Mouse (Mus musculus) 416B (cell line): Measurements from ENCODE around the gene Metap1d.
A peak's percentile ranks its signal among the peaks of the same experiment; 100 is the strongest.

Source experiments
- DNase-seq: peaks from one replicate; pipeline ENCODE4 v3.0.0; 2011; ENCODE audit warnings: low read depth

Metap1d gene

DNA sequence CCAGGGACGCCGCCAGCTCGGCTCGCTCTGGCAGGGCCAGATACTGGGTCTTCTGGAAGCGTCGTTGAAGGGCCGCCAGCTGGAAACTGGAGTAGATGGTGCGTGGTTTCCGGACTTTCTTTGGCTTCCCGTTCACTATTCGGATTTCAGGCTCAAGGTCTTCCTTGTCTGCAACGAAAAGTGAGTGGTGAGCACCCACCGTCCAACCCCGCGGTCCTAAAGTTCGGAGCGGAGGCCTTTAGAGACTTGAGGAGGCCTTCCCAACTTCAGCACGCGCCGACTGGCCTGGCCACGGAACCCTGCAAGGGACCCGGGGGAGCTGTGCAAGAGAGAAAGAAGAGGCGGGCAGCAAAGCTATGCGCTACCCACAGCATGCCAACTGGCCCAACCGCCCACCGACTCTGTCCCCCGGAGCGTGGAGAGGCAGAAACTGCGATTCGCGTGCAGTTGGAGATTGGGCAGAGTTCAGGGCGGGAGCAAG lies 92.4 kb downstream of the Metap1d start:
- DNase-seq = no peak

DNA sequence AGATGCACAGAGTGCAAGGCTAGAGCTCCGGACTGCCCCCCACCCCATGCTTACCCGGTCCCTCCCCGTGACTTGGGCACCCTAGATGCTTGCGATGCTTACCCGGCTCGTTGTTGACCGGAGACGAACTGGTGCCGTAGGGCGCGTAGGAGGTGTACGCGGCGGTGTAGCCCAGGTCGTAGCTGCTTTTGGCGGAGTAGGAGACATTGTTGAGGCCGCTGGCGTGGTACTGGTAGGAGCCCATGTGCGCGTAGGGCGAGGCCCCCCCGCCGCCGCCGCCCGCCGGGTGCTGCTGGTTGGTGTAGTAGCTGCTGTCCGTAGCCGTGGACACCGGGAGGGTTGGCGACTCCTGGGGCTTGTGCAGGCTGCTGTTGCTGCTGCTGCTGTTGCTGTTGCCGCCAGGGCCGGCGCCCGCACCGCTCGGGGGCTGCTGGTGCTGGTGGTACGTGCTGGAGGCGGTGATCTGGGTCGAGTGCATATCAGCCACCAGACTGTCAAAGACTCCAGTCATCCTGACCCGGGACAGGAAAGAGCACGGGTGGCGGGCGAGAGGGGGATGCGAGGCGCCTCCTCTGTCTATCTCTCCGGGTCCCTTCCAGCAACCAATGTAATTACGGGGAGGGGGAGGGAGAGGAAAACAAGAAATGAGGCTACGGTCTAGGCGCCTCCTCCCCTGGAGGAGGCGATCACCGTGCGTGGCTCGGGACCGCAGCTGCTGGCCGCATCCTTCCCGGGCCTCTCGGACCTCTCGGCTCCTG lies 93.0 kb downstream of the Metap1d start:
- no peak for DNase-seq

GRCm38 (mm10) chr2:71546640-71547071 lies 93.6 kb downstream of the Metap1d start, which contains the start of gene Dlx2:
Dlx2 (minus strand) TSS chr2:71546754.
- no peak for DNase-seq

- peak; percentile 73 for DNase-seq
Observed at GRCm38 (mm10) chr2:71547829-71548228, 94.8 kb downstream of the Metap1d start.

DNA sequence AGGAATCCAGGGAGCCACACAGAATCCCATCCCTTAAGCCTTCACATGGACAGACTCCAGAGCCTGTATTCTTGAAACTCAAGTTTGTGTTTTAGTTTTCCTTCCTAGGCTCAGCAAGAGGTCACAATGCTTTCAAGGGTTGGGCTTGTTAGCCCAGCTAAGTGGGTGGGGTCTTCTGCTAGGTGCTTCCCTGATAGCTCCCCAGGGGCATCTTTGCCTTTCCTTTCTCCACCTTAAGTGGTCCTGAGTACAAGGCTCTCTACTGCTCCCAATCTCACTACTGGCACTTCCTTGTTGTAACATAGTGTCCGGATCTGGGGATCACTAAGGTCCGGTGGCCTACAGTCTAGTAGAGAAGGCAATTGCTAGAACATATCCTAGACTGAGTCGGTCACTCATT lies 97.3 kb downstream of the Metap1d start:
- DNase-seq = no peak

- DNase-seq = no peak
Observed at GRCm38 (mm10) chr2:71551704-71552103, 98.6 kb downstream of the Metap1d start.

GRCm38 (mm10) chr2:71556071-71556470 lies 103.0 kb downstream of the Metap1d start:
- peak; percentile 24 for DNase-seq

- DNase-seq = no peak
Observed at GRCm38 (mm10) chr2:71566466-71566865, 113.4 kb downstream of the Metap1d start.

- no peak for DNase-seq
Observed at GRCm38 (mm10) chr2:71573736-71574135, 120.7 kb downstream of the Metap1d start.
